Mouse (Mus musculus): Measurements from ENCODE around the gene Krtcap2. TPM values are rescaled to one million over a fixed set of nuclear protein-coding genes. Genes with fewer than 3 reads are reported as not detected.

The Krtcap2 gene
- 216 and 229 TPM in 2 replicates for polyA plus RNA-seq (2015; fragmentation: Nextera tagmentation; extraction: Ambion mirVana)

DNA sequence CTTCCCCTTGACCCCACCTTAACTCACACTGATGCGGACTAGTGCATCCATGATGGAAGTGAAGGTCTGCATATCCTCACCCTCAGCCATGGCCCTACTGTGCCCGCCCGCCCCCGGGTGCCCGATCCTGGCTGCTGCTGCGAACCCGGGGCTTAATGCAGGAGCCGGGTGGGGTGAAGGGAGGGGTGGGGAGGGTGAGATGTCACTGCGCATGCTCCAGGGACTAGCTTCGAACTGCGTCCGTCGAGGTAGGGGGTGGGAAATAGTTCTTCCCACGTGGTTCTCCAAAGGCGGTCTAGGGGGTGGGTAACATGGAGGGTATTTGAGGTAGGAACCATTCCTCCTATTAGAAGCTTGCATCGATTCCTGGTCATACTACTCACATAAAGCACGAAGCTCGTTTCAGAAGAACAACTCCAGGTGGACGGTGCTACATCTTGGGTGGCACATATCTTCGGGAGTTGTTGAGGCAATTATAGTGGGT, at the start of gene Krtcap2:
Krtcap2 (plus strand) TSS at position 279 of the 484 bp plus-strand sequence.
- Histone ChIP-seq H3K4me1 (peaks cover 41% of the 10 kb centered on the region), H3K36me3 (peaks cover 27% of the 10 kb centered on the region), H3K9ac (peak within 1 kb of the TSS; percentile 92), H3K4me2 (peak within 1 kb of the TSS; percentile 91), H3K27ac (replicated peaks) (peak within 1 kb of the TSS; percentile 82), H3K27me3 (replicated peaks) (peaks cover 30% of the 10 kb centered on the region), H3K4me3 (peak within 1 kb of the TSS; percentile 78), H3K9me3 (no peaks in the 10 kb centered on the region)
- 6% methylated on average over 20 of the region's 20 CpGs for WGBS
- 0 out of 2 replicates have a peak, but pooled peaks have one; percentile 9 for ATAC-seq (ENCODE audit: extremely low read depth, insufficient number of reproducible peaks, low FRiP score, low TSS enrichment)

- H3K9ac ChIP-seq = peak overlapping the region; percentile 86
- H3K4me2 ChIP-seq = peak overlapping the region; percentile 78
- WGBS = 8% methylated on average over 33 of the region's 33 CpGs
- H3K9me3 ChIP-seq = no peaks in the 10 kb centered on the region
- H3K27me3 ChIP-seq (replicated peaks) = no peaks in the 10 kb centered on the region
- peak overlapping the region; percentile 82 for H3K27ac ChIP-seq (replicated peaks)
- peaks cover 13% of the 10 kb centered on the region for H3K4me1 ChIP-seq
- ATAC-seq (ENCODE audit: extremely low read depth, insufficient number of reproducible peaks, low FRiP score, low TSS enrichment) = peak; percentile 88
- H3K4me3 ChIP-seq = peak overlapping the region; percentile 61
- no peaks in the 10 kb centered on the region for H3K36me3 ChIP-seq
These were observed 49.5 kb upstream of the Krtcap2 start for GRCm38 (mm10) chr3:89195979-89196877.

DNA sequence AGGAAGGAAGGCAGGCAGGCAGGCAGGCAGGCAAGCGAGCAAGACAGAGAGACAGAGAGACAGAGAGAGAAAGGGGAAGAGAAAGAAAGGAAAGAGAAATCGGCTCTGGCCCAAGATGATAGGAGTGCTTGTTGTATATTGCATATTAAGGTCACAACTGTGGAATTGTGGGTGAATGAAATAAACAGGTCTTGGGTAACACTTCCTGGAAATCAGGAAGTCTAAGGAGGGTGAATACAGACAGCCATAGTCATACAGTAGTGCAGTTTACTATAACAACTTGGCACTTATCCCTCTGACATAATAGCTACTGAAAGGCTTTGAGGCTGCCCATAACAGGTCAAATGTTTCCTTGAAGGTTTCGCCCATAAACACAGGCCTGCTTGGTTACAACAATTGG, 45.9 kb upstream of the Krtcap2 start:
- no peaks in the 10 kb centered on the region for H3K9me3 ChIP-seq
- H3K4me3 ChIP-seq = no peak overlapping the region
- peaks cover 18% of the 10 kb centered on the region for H3K4me1 ChIP-seq
- H3K36me3 ChIP-seq = peaks cover 6% of the 10 kb centered on the region; the same call in 1 of the 2 replicates
- H3K9ac ChIP-seq = no peak overlapping the region
- no peak for ATAC-seq (ENCODE audit: extremely low read depth, insufficient number of reproducible peaks, low FRiP score, low TSS enrichment)
- no peak overlapping the region for H3K4me2 ChIP-seq
- H3K27ac ChIP-seq (replicated peaks) = no peak overlapping the region
- H3K27me3 ChIP-seq (replicated peaks) = no peaks in the 10 kb centered on the region
- 70% methylated on average over 3 of the region's 3 CpGs for WGBS

DNA sequence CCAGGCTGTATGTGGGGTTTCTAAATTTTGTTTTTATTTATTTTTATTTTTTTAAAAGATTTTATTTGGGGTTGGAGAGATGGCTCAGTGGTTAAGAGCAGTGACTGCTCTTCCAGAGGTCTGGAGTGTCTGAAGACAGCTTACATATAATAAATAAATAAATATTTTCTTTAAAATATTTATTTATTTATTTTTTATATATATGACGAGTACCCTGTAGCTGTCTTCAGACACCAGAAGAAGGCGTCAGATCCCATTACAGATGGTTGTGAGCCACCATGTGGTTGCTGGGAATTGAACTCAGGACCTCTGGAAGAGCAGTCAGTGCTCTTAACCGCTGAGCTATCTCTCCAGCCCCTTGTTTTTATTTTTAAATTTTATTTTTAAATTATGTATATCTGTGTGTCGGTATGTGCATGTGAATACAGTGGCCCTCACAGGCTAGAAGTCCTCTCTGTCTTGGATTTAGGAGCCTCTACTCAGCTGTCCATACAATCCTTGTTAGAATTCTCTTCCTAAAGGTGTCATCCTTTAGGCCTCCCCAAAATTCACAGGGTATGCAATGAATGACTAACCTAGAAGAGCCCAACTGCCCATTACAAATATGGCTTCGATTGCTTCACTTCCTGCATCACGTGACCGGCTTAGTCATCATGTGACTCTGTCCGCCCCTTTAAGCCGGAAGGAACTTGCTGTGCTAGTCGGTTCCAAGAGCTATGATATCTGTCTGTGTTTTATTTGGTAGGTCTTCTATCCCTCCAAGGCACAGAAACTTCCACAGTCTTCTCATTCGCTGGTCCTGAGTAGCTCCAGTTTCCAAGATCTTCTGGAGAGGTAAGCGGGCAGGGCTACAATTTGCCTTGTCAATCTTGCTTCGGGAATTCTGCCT, 43.3 kb upstream of the Krtcap2 start, which contains the start of gene Gba:
Gba (plus strand) TSS at position 676 of the 889 bp plus-strand sequence.
- Histone ChIP-seq H3K4me1 (peaks cover 5% of the 10 kb centered on the region), H3K4me2 (peak within 1 kb of the TSS; percentile 80), H3K9ac (peak within 1 kb of the TSS; percentile 84), H3K9me3 (no peaks in the 10 kb centered on the region), H3K27ac (replicated peaks) (no peak within 1 kb of the TSS), H3K27me3 (replicated peaks) (no peaks in the 10 kb centered on the region), H3K4me3 (peak within 1 kb of the TSS; percentile 69), H3K36me3 (peaks cover 33% of the 10 kb centered on the region)
- 24% methylated on average over 13 of the region's 13 CpGs for WGBS
- peak; percentile 55; the same call in 1 of the 2 replicates for ATAC-seq (ENCODE audit: extremely low read depth, insufficient number of reproducible peaks, low FRiP score, low TSS enrichment)

GRCm38 (mm10) chr3:89203142-89203514, 42.6 kb upstream of the Krtcap2 start:
- Histone ChIP-seq H3K27me3 (replicated peaks) (no peaks in the 10 kb centered on the region), H3K9me3 (no peaks in the 10 kb centered on the region), H3K4me2 (peak overlapping the region; percentile 80), H3K9ac (peak overlapping the region; percentile 84), H3K36me3 (peaks cover 39% of the 10 kb centered on the region), H3K4me3 (peak overlapping the region; percentile 69), H3K27ac (replicated peaks) (no peak overlapping the region), H3K4me1 (peaks cover 5% of the 10 kb centered on the region)
- ATAC-seq (ENCODE audit: extremely low read depth, insufficient number of reproducible peaks, low FRiP score, low TSS enrichment) = no peak
- WGBS = 26% methylated on average over 5 of the region's 5 CpGs

DNA sequence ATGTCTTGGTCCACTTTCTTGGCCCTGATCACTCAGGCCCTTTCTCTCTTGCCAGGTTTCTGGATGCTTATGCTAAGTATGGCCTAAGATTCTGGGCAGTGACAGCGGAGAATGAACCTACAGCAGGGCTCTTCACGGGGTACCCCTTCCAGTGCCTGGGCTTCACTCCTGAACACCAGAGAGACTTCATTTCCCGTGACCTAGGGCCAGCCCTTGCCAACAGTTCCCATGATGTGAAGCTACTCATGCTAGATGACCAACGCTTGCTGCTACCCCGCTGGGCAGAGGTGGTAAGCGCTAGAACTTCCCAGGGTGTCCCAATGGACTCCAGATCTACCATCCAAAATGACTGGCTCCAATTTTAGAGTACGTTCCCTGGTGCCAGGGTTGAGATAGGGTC, 39.7 kb upstream of the Krtcap2 start:
- no peak for ATAC-seq (ENCODE audit: extremely low read depth, insufficient number of reproducible peaks, low FRiP score, low TSS enrichment)
- Histone ChIP-seq H3K9ac (no peak overlapping the region), H3K27me3 (replicated peaks) (no peaks in the 10 kb centered on the region), H3K4me2 (no peak overlapping the region), H3K9me3 (no peaks in the 10 kb centered on the region), H3K36me3 (peaks cover 68% of the 10 kb centered on the region), H3K27ac (replicated peaks) (no peak overlapping the region), H3K4me3 (no peak overlapping the region), H3K4me1 (peaks cover 13% of the 10 kb centered on the region)
- WGBS = 85% methylated on average over 7 of the region's 7 CpGs

GRCm38 (mm10) chr3:89206695-89207094, 39.1 kb upstream of the Krtcap2 start:
- Histone ChIP-seq H3K36me3 (peaks cover 73% of the 10 kb centered on the region), H3K27ac (replicated peaks) (no peak overlapping the region), H3K4me2 (no peak overlapping the region), H3K4me3 (no peak overlapping the region), H3K27me3 (replicated peaks) (no peaks in the 10 kb centered on the region), H3K9me3 (no peaks in the 10 kb centered on the region), H3K4me1 (peaks cover 16% of the 10 kb centered on the region), H3K9ac (no peak overlapping the region)
- WGBS = 70% methylated on average over 2 of the region's 2 CpGs
- ATAC-seq (ENCODE audit: extremely low read depth, insufficient number of reproducible peaks, low FRiP score, low TSS enrichment) = no peak

GRCm38 (mm10) chr3:89208075-89208657, 37.6 kb upstream of the Krtcap2 start:
- H3K4me2 ChIP-seq = no peak overlapping the region
- WGBS = 88% methylated on average over 13 of the region's 13 CpGs
- H3K27me3 ChIP-seq (replicated peaks) = no peaks in the 10 kb centered on the region
- peaks cover 78% of the 10 kb centered on the region for H3K36me3 ChIP-seq
- H3K9ac ChIP-seq = no peak overlapping the region
- H3K4me1 ChIP-seq = peaks cover 24% of the 10 kb centered on the region
- H3K27ac ChIP-seq (replicated peaks) = no peak overlapping the region
- no peaks in the 10 kb centered on the region for H3K9me3 ChIP-seq
- ATAC-seq (ENCODE audit: extremely low read depth, insufficient number of reproducible peaks, low FRiP score, low TSS enrichment) = no peak
- H3K4me3 ChIP-seq = no peak overlapping the region

- H3K9me3 ChIP-seq = no peaks in the 10 kb centered on the region
- no peak overlapping the region for H3K27ac ChIP-seq (replicated peaks)
- 85% methylated on average over 6 of the region's 6 CpGs for WGBS
- H3K4me2 ChIP-seq = no peak overlapping the region
- H3K27me3 ChIP-seq (replicated peaks) = no peaks in the 10 kb centered on the region
- peaks cover 78% of the 10 kb centered on the region for H3K36me3 ChIP-seq
- H3K9ac ChIP-seq = no peak overlapping the region
- ATAC-seq (ENCODE audit: extremely low read depth, insufficient number of reproducible peaks, low FRiP score, low TSS enrichment) = no peak
- H3K4me1 ChIP-seq = peaks cover 22% of the 10 kb centered on the region
- no peak overlapping the region for H3K4me3 ChIP-seq
These were observed 37.0 kb upstream of the Krtcap2 start for GRCm38 (mm10) chr3:89208736-89209135.

DNA sequence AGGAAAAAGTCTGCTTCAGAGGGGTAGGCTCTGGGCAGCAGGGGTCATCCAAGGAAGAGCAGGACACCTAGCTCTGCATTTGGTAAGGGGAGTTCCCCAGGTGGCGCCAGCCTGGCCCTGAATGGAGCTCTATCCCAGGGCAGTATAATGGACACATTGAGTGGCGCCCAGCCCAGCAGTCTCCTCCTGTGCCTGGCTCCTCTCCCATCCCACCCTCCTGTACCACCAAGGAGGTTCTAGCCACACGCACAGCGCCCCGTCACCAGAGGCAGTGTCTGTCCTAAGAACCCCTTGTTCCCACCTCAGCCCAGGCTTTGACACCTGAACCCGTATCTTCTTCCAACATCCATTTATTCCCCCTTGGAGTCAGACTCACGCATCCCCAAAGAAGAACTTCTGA, 36.0 kb upstream of the Krtcap2 start:
- no peaks in the 10 kb centered on the region for H3K27me3 ChIP-seq (replicated peaks)
- peaks cover 73% of the 10 kb centered on the region for H3K36me3 ChIP-seq
- peaks cover 25% of the 10 kb centered on the region for H3K4me1 ChIP-seq
- peak overlapping the region; percentile 67; the same call in 1 of the 2 replicates for H3K27ac ChIP-seq (replicated peaks)
- 89% methylated on average over 7 of the region's 7 CpGs for WGBS
- no peaks in the 10 kb centered on the region for H3K9me3 ChIP-seq
- H3K4me3 ChIP-seq = no peak overlapping the region
- ATAC-seq (ENCODE audit: extremely low read depth, insufficient number of reproducible peaks, low FRiP score, low TSS enrichment) = no peak
- H3K4me2 ChIP-seq = no peak overlapping the region
- H3K9ac ChIP-seq = no peak overlapping the region

GRCm38 (mm10) chr3:89210162-89210561, 35.6 kb upstream of the Krtcap2 start:
- H3K27me3 ChIP-seq (replicated peaks) = no peaks in the 10 kb centered on the region
- H3K4me3 ChIP-seq = no peak overlapping the region
- H3K9me3 ChIP-seq = no peaks in the 10 kb centered on the region
- no peak for ATAC-seq (ENCODE audit: extremely low read depth, insufficient number of reproducible peaks, low FRiP score, low TSS enrichment)
- H3K4me2 ChIP-seq = no peak overlapping the region
- peaks cover 30% of the 10 kb centered on the region for H3K4me1 ChIP-seq
- no peak overlapping the region for H3K9ac ChIP-seq
- peaks cover 69% of the 10 kb centered on the region for H3K36me3 ChIP-seq
- 74% methylated on average over 13 of the region's 13 CpGs for WGBS
- peak overlapping the region; percentile 67 for H3K27ac ChIP-seq (replicated peaks)
